Mouse (Mus musculus) heart, embryonic 16.5 days (tissue): ENCODE results near the gene Misp. TPM values are rescaled to one million over a fixed set of nuclear protein-coding genes. Genes with fewer than 3 reads are reported as not detected.
A peak's percentile ranks its signal among the peaks of the same experiment; 100 is the strongest.

ENCODE experiments used
- ATAC-seq: fragments of 200-750 bp; cut with Nextera tagmentation; replicated peaks from 2 replicates; pipeline ENCODE4 v1.8.0; 2017; ENCODE audit warnings: moderate number of reproducible peaks; ENCODE audit not compliant: insufficient read depth, low FRiP score; ENCODE audit errors: extremely low read depth
- H3K27ac ChIP-seq: fragments of 300-500 bp; sonication (generic); 2 replicates; pipeline ENCODE4 v1.5.1; 2014; ENCODE audit warnings: mild to moderate bottlenecking, low read length, control low read depth, moderate library complexity
- H3K27me3 ChIP-seq: fragments of 300-500 bp; sonication (generic); 2 replicates; pipeline ENCODE4 v1.6.1; 2014; ENCODE audit warnings: low read length, mixed read lengths; ENCODE audit not compliant: control insufficient read depth, insufficient read depth
- H3K36me3 ChIP-seq: fragments of 300-500 bp; sonication (generic); 2 replicates; pipeline ENCODE4 v1.6.1; 2014; ENCODE audit not compliant: control insufficient read depth, insufficient read depth
- H3K4me1 ChIP-seq: fragments of 300-500 bp; sonication (generic); 2 replicates; pipeline ENCODE4 v1.6.1; 2014; ENCODE audit warnings: low read length, mixed read lengths; ENCODE audit not compliant: control insufficient read depth, insufficient read depth
- H3K4me2 ChIP-seq: fragments of 300-500 bp; sonication (generic); 2 replicates; pipeline ENCODE4 v1.6.1; 2014; ENCODE audit warnings: low read depth, mild to moderate bottlenecking, control low read depth, low read length
- H3K4me3 ChIP-seq: fragments of 300-500 bp; sonication (generic); 2 replicates; pipeline ENCODE4 v1.5.1; 2014; ENCODE audit warnings: mild to moderate bottlenecking, control low read depth, low read length
- H3K9ac ChIP-seq: fragments of 300-500 bp; sonication (generic); 2 replicates; pipeline ENCODE4 v1.6.1; 2014; ENCODE audit warnings: low read length, control low read depth
- H3K9me3 ChIP-seq: fragments of 300-500 bp; sonication (generic); replicated peaks from 2 replicates; pipeline ENCODE4 v1.6.1; 2016; ENCODE audit warnings: low read length; ENCODE audit not compliant: control insufficient read depth
- WGBS: fragments of 180-500 bp; shearing (Covaris S2); extraction: QIAGEN DNeasy Blood & Tissue Kit; methylation state at CpG from one replicate; pipeline ENCODE4 v1.1.7; 2014; 5-methylcytosine and 5-hydroxymethylcytosine counted together
- microRNA-seq: library from miRNA; unstranded; fragments of <30 nt; microRNA quantifications from one replicate; pipeline ENCODE4, GENCODE M21; 2017
- polyA plus RNA-seq: library from polyadenylated mRNA; unstranded; fragments of >200 nt; fragmentation: Nextera tagmentation; extraction: Ambion mirVana; gene quantifications from 2 replicates; pipeline ENCODE4 v1.2.1, GENCODE M21; 2015

Gene Misp
- polyA plus RNA-seq, 1 experiment from 2014 or later = 1.9 TPM

- Histone ChIP-seq H3K27ac (no peak overlapping the region), H3K27me3 (peaks cover 1% of the 10 kb centered on the region; the same call in 1 of the 2 replicates), H3K9ac (no peak overlapping the region), H3K4me1 (peaks cover 15% of the 10 kb centered on the region), H3K4me3 (no peak overlapping the region), H3K9me3 (no peaks in the 10 kb centered on the region), H3K36me3 (no peaks in the 10 kb centered on the region), H3K4me2 (peak overlapping the region; percentile 24; the same call in 1 of the 2 replicates)
- no peak for ATAC-seq
- 49% methylated on average over 12 of the region's 12 CpGs for WGBS
Observed at GRCm38 (mm10) chr10:79877757-79878156, 57.0 kb downstream of the Misp start.

GRCm38 (mm10) chr10:79879527-79879926 lies 58.7 kb downstream of the Misp start:
- no peaks in the 10 kb centered on the region for H3K36me3 ChIP-seq
- H3K4me1 ChIP-seq = peaks cover 18% of the 10 kb centered on the region
- peaks cover 5% of the 10 kb centered on the region; the same call in 1 of the 2 replicates for H3K27me3 ChIP-seq
- H3K9ac ChIP-seq = no peak overlapping the region
- no peak overlapping the region for H3K27ac ChIP-seq
- no peaks in the 10 kb centered on the region for H3K9me3 ChIP-seq
- no peak overlapping the region for H3K4me2 ChIP-seq
- 31% methylated on average over 3 of the region's 3 CpGs for WGBS
- no peak for ATAC-seq
- no peak overlapping the region for H3K4me3 ChIP-seq

Small RNA genes lying within 50 kb of the gene (microRNA-seq; reads per million reads assigned to microRNA genes)
- not detected for gene Mir6910

Other genes with a start within 250 kb of the Misp start
- gene Theg, start 233.7 kb upstream of the Misp start, polyA plus RNA-seq = not detected in 2 replicates
- 0.05 TPM in 1 of 2 replicates, not detected in the other for gene C2cd4c, start 207.0 kb upstream of the Misp start, polyA plus RNA-seq
- gene Shc2, start 183.1 kb upstream of the Misp start, polyA plus RNA-seq = 2.0 and 2.6 TPM in 2 replicates
- not detected in 2 replicates for gene Odf3l2, start 175.3 kb upstream of the Misp start, polyA plus RNA-seq
- gene Madcam1, start 156.4 kb upstream of the Misp start, polyA plus RNA-seq = 1.4 and 1.8 TPM in 2 replicates
- gene Tpgs1, start 151.6 kb upstream of the Misp start, polyA plus RNA-seq = 45.5 and 47.0 TPM in 2 replicates
- 98.0 and 101 TPM in 2 replicates for gene Cdc34, start 138.8 kb upstream of the Misp start, polyA plus RNA-seq
- gene Gzmm, start 132.0 kb upstream of the Misp start, polyA plus RNA-seq = 1.1 and 1.3 TPM in 2 replicates
- 1,046 and 1,072 TPM in 2 replicates for gene Bsg, start 116.5 kb upstream of the Misp start, polyA plus RNA-seq
- gene Hcn2, start 104.4 kb upstream of the Misp start, polyA plus RNA-seq = not detected in 2 replicates
- 36.1 and 36.3 TPM in 2 replicates for gene Polrmt, start 74.4 kb upstream of the Misp start, polyA plus RNA-seq
- 0.13 TPM in 1 of 2 replicates, not detected in the other for gene Fgf22, start 65.9 kb upstream of the Misp start, polyA plus RNA-seq
- gene Rnf126, start 54.0 kb upstream of the Misp start, polyA plus RNA-seq = 56.0 and 57.4 TPM in 2 replicates
- 22.6 and 26.7 TPM in 2 replicates for gene Fstl3, start 43.7 kb upstream of the Misp start, polyA plus RNA-seq
- gene Prss57, start 30.0 kb upstream of the Misp start, polyA plus RNA-seq = 2.9 and 7.9 TPM in 2 replicates
- gene Palm, start 27.4 kb upstream of the Misp start, polyA plus RNA-seq = 59.6 and 67.6 TPM in 2 replicates
- gene Ptbp1, start 33.4 kb downstream of the Misp start, polyA plus RNA-seq = 125 and 146 TPM in 2 replicates
- 1.2 and 1.9 TPM in 2 replicates for gene Prtn3, start 53.5 kb downstream of the Misp start, polyA plus RNA-seq
- gene Plppr3, start 53.6 kb downstream of the Misp start, polyA plus RNA-seq = 9.1 and 9.8 TPM in 2 replicates
- 0.20 and 1.1 TPM in 2 replicates for gene Elane, start 65.3 kb downstream of the Misp start, polyA plus RNA-seq
- gene Cfd, start 69.9 kb downstream of the Misp start, polyA plus RNA-seq = not detected in 2 replicates
- 44.9 and 45.2 TPM in 2 replicates for gene Med16, start 87.9 kb downstream of the Misp start, polyA plus RNA-seq
- gene Gm26602, start 89.9 kb downstream of the Misp start, polyA plus RNA-seq = 2.4 and 13.2 TPM in 2 replicates
- gene Kiss1r, start 96.0 kb downstream of the Misp start, polyA plus RNA-seq = 0.49 and 0.64 TPM in 2 replicates
- 112 and 114 TPM in 2 replicates for gene R3hdm4, start 100.2 kb downstream of the Misp start, polyA plus RNA-seq
- gene Arid3a, start 106.1 kb downstream of the Misp start, polyA plus RNA-seq = 1.5 and 2.3 TPM in 2 replicates
- gene Wdr18, start 139.2 kb downstream of the Misp start, polyA plus RNA-seq = 69.6 TPM in 2 replicates
- 0.25 and 0.35 TPM in 2 replicates for gene Grin3b, start 149.7 kb downstream of the Misp start, polyA plus RNA-seq
- 10.6 and 13.5 TPM in 2 replicates for gene Tmem259, start 163.3 kb downstream of the Misp start, polyA plus RNA-seq
- gene Cnn2, start 167.6 kb downstream of the Misp start, polyA plus RNA-seq = 218 and 255 TPM in 2 replicates
- gene Abca7, start 175.5 kb downstream of the Misp start, polyA plus RNA-seq = 3.2 TPM in 2 replicates
- gene Arhgap45, start 195.7 kb downstream of the Misp start, polyA plus RNA-seq = 10.9 and 17.7 TPM in 2 replicates
- gene Polr2e, start 218.8 kb downstream of the Misp start, polyA plus RNA-seq = 136 and 144 TPM in 2 replicates
- gene Gpx4, start 226.2 kb downstream of the Misp start, polyA plus RNA-seq = 668 and 748 TPM in 2 replicates